Mouse (Mus musculus) T-helper 2 cell (primary cell): ENCODE data around the gene Spata19.

ENCODE experiments used
- in situ Hi-C: fragments of 300-600 bp; cut with MboI, MseI; formaldehyde crosslinking; loops from one replicate; pipeline ENCODE4 v1.15.1; 2025; ENCODE audit warnings: high pct_unique_total_duplicates

The Spata19 gene

DNA sequence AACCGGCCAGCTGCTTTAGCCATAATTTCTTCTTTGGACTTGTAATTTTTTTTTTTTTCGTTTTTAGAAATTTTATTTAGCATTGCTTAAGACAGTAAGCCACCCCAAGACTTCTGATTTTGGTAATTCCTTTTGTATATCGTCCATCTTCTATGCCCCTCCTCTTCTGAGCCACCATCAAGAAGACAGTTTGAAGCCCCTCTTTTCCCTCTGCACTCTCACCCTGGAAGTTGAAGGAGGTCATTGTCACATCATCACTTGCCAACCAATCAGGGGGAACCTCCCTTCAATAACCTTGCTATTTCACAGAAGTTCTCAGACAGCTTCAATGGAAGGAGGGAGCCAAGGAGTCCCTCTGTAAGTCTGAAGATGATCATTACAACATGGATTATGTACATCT, at the start of gene Spata19:
Gene Spata19 (plus strand): TSS at position 301 of the 400 bp plus-strand sequence.
- in situ Hi-C loops, result no loop called here

DNA sequence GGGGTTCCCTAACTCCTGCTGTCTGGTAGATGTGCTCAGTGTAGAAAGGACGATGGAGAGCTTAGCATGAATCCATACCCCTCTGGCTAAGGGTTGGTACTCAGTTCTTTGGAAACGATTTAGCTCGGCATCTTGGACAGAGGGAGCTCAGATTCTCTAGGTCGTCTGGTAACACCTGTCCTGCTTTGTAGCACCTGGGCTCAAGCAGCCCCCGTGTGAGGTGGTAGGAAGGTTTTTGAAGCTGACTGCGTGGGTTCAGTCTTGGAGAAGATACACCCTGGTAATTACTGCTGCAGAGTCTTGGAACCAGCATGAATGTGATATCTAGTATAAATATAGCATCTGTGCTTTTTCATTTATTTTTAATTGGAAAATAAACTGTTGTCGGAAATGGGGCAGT, 43.5 kb upstream of the Spata19 start:
- in situ Hi-C loops, result no loop called here

DNA sequence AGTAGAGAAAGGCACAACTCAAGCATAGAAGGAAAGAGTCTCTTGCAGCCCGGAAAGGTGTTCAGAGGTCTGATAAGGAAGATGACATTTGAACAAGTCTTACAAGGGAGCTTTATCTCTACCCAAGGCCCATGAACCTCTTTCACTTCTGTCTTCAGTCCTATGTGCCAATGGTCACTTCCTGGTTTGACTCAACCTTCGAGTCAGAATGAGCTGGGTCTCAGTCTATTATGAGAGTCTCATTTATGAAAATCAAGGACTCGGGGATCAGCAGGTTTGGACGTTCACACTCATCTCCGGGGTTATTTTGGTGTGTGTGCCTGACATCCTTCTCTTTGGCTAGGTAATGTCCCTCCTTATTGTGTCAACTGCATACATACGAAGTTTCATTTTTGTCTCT, 38.7 kb upstream of the Spata19 start:
- in situ Hi-C loops, result no loop called here

DNA sequence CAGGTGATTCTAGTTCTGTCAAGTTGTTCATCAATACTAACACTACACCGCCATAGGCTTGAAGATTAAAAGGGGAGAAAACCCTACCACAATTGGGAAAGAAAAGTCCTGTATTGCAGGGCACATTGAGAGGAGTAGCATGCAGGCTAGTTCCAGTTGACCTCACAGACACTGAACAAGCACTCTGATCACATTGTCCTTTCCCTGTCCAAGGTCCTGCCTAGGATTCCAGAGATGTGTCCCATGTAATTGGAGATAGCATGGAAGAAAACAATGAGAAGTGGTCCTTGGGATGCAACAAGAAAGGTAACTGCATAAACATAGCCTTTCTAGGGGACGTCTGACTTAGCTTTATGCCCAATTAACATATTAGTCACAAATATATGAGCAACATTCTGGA, 29.4 kb upstream of the Spata19 start:
- in situ Hi-C loops, result no loop called here

DNA sequence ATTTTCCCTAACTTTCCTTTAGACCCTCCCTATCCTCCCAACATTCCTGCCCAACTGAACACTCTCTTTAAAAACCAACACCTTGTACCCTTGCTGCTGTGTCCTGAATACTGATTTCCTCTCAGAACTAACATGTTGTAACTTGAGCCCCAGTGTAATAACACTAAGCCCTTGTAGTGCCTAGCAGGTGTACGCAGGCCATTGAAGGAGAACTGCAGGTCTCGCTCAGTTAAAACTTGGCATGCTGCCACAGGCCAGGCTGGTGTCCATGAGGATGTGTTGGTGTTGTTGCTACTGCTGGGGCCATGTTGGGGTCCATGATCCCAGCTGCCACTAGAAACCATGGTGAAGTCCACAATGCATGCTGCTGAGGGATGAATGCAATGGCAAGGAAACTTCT, 27.5 kb upstream of the Spata19 start:
- in situ Hi-C loops, result no loop called here

DNA sequence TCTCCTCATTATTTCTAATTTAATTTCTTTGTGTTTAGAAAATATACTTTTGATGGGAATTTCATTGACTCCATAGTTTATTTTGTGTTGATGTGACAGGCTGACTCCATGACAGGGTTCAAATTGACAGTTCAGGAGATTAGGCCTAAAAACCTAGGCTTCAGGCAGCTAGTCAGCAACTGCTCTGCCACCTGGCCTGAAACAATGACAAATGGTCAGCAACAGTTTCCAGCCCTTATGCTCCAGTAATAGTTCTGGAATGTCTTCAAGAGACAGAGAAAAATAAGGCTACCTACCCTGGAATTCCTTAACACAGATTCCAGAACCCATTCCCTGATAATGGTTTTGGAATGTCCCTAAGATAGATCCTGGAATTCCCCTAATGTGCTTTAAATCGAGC, 20.9 kb upstream of the Spata19 start:
- in situ Hi-C loops, result no loop called here

DNA sequence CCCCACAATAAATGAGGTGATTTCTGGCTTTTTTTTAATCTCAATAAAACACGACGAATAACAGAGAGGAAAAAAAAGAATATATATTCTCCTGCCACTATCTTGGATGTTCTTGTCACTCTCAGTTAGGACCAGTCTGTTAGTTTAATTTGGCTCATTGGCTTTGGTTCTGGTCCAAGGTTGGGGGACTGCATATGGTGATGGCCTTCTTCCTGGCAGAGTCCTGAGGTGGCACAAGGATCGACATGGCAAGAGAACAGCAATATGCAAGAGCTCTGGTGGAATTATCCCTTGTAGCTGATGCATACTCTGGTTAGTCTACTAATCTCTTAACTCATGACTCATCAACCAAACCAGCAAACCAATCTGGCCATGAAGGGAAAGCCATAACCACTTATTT, 9.6 kb upstream of the Spata19 start:
- in situ Hi-C loops, result no loop called here

DNA sequence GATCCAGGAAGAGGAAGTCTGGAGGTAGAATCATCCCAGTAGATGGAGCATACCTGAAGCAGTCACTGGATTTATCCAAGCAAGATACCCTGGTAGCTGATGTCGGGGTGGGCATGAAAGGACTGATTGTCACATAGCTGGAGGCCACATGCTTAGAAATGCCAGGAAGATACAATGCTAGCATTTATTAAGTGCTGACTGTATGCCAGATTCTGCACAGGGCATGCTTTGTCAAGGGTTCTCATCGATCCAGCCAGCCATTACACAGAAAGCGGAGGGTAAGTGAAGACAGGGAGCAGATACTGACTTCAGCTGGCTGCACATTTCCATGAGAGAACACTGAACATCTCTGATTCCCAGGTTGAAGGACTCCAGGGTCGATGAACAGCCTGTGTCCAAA, 4.6 kb downstream of the Spata19 start:
- in situ Hi-C loops, result no loop called here

DNA sequence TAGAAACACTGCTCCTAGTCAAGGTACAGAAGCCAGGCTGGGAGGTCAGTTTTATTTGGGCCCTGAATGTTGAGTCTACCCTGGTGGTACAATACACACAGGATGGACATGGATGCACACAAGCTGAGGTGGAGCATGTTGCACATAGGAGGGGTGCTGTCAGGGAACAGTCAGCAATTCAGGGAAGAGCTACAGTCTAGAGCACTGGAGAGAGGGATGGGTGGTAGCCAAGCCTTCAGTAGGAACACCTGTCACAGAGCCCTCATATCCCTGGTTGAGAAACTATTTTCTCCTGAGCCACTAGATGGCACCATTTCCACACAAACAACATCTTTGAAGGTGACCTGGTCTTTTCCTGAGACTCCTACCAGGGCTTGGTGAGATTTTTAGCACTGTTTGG, 13.1 kb downstream of the Spata19 start:
- in situ Hi-C loops, result no loop called here

DNA sequence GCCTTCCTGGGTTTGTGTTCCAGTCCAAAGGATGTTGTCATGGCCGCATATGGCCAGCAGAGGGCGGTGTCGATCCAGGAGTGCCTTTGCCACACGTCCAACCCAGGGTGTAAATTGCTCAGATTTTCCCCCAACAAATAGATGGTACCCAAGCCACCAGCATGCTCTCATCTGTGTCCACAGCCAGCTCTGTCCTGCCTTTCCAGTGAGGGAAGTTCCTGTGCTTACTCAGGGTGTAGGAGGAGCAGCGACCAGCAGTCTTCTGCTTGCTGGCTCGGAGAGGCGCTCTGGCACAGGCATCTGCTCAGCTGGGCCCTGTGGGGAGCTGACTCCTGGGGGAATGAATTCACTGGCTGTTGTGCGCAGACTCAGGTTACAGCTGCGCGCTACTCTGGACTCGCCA, 17.5 kb downstream of the Spata19 start:
- in situ Hi-C loops, result no loop called here

DNA sequence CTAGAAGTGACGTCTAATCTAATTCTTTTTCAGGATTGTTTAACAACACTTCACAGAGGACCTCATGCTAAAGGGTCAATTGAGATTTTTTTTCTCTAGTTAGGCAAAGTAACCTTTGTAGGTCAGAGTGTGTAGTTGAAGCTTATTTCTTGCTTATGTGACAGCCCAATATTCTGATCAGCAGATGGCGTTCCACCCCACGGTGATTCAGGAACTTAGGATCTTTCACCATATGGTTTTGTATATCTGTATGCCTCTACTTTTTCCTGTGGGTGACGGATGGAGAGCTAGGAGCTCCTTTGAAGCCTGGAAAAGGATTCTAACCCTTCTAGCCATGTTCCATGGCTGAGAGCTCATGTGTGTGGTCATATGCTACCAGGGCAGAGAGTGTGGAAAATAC, 27.9 kb downstream of the Spata19 start:
- in situ Hi-C loops, result no loop called here

DNA sequence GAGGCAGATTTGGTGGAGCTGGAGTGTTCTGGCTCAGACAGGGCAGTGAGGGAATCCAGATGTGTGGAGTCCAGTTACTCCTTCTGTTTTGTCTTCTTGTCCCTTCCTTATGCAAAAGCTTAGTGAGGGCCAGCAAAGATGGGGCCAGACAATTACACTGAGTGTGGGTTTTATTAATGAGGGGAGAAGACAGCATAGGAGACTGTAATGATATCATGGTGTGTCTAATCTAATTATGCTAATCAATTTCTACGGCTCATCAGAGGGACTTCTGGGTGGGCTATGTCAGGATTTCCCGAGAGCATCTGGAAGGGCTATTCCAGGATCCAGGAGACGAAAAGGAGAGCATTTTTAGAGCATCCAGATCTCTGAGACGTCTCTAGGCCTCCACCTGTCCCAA, 32.0 kb downstream of the Spata19 start:
- in situ Hi-C loops, result no loop called here

DNA sequence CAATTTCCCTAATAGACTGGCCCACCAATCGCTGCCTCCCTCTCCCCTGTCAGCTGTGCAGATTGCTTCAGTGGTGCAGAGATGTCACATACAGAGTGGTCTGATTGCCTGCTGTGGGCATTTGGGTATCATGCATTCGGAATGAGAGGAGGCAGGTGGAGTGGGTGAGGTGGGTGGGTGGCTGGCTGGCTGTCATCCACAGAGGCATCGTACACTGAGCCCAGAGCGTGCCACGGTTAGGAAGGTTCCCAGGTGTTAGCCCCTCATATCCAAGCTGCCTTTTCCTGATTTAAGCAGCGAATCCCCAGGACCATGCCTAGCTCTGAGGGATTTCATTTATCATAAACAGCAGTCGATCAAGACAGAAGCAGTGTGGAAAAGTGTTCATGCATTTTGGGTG, 36.7 kb downstream of the Spata19 start:
- in situ Hi-C loops, result no loop called here

DNA sequence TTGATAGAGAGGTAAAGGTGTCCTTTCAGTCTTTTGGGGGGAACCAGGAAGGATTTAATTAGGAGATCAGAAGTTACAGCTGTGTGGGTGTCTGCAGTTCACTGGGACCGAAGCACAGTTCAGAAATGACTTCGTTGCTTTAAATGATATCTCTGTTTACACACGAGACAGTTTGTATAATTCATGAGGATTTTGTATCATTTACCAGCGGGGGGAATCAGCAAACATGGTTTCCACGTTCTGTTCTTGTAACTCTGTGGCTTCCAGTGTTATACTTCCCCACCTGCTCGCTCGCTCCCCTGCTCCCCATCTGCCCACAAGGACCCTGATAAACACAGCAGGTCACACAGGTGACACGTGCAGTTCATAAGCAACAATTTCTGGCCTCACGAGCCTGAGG, 39.3 kb downstream of the Spata19 start:
- in situ Hi-C loops, result no loop called here

DNA sequence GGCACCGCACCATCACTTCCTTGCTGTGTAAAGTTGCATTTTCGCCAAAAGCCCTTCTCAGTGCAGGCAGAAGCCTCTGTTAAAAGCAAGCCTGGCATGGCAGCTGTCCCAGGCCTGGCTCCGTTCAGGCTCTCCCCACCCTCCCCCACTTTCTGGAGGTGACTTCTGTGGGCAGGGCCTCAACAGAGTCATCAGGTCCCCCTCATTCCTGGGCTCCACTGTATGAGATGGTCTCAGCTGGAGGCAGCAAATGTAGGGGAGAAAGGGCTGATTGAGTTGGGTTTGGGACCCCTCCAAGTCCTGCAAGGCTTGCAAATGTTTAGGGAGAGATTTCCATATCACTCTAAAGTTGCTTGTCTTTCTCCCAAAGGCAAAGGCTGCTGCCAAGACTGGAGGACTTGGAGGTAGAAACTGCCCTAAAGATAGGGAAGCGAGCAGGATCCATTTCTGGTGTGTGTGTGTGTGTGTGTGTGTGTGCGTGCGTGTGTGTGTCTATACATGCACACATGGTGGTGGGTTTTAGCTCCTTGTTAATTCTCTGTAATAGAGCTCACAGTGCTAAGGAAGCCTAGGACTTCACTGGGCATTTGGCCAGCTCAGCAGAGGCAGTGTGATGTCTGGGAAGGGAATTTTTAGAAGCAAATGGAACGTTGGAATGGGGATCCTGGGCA, 40.9 kb downstream of the Spata19 start:
- in situ Hi-C loops, result no loop called here

DNA sequence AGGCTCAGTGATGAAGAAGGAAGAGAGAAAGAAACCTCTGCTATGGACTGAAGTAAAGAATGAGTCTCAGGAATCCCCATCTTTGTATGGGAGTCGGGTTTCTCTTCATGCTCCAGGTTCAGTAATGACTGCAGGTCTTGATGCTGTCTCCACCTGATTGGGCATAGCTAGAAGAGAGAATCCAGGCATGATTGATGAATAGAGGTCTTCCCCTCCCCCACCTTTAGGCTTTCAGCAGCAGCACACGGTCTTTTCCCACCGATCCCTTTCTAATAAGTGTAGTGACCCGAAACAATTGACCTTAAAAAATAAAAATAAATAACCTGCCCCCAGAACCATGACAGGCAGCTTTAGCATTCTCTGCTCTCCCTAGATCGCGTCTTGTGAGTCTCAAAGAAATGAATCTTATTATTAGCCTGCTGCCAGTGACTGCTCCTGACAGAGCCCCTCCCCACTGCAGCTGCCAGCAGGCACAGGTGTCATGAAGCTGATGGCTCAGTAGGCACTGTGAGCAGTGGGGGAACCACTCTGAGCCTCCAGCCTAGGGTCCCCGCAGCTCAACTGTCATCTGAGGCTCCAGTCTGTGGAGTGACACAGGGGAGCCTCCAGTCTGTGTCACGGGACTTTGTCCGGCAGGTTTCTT, 53.3 kb downstream of the Spata19 start:
- in situ Hi-C loops, result no loop called here
